Mouse (Mus musculus) bone marrow macrophage, adult 2 months (primary cell): Measurements from ENCODE around the gene Clint1.

Source experiments
- CTCF ChIP-seq: IDR thresholded peaks from 2 replicates; pipeline ENCODE4 v1.5.1; 2012; ENCODE audit warnings: low read depth, mild to moderate bottlenecking, low read length, moderate library complexity
- POLR2A ChIP-seq: IDR thresholded peaks from 2 replicates; pipeline ENCODE4 v1.6.1; 2012; ENCODE audit warnings: mild to moderate bottlenecking, low read depth, low read length, borderline replicate concordance

DNA sequence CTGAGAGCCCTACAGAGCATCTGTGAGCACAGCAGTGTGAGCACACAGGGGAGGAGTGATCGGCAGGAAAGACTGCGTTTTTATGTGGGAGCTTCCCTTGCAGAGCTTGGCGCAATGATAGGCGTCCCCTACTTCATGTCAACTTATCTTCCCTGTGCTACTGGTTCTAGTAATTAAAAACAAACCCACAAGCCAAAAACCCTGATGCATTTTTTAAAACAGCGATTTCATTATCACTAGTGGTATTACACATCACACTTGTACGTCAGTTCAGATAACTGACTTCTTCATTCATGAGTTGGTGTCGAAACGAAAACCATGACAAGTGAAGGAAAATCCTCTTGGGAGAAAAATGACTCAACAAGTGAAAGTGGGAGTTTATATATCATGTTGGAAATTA, 87.1 kb downstream of the Clint1 start:
- TF ChIP-seq CTCF (no peak), POLR2A (no peak)
